Mouse (Mus musculus): ENCODE measurements around the gene Sparc.

GRCm38 (mm10) chr11:55419678-55420307 is 3.2 kb downstream of the Sparc start:
- TF ChIP-seq CTCF (IDR thresholded peaks at IDR 0.05; ENCODE audit: control insufficient read depth, insufficient read depth, low read length) (no peak), POLR2A (IDR thresholded peaks at IDR 0.05; ENCODE audit: borderline replicate concordance, control insufficient read depth, low read depth, low read length) (no peak)
